Mouse (Mus musculus): Measurements from ENCODE around the gene Gm8251.
"Not testable (repeated sequence)": the region's sequence is repeated elsewhere in the genome, so short reads cannot be mapped to it uniquely, and the experiment has no call there.

Gm8251 gene

DNA sequence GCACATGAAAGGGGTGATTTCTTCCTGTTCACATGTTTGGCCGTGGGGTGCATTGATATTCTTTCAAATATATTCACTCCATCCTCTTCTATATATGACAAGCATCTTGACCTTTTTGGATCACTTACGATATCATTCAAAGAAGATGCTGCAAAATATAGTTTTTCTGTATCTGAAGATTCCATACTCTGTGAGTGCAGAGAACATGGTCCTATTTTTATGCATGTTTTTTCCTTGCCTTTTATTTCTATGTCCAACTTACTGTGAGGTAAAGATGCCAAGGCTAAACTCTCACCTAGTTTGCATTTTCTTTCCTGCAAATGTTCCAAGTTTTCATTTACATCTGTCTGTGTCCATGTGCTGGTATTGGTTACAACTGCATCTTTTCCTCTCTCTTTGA lies at the start of gene Gm8251:
Gene Gm8251 (minus strand): TSS at position 101 of the 400 bp plus-strand sequence.
- DNase-seq = no peak

DNA sequence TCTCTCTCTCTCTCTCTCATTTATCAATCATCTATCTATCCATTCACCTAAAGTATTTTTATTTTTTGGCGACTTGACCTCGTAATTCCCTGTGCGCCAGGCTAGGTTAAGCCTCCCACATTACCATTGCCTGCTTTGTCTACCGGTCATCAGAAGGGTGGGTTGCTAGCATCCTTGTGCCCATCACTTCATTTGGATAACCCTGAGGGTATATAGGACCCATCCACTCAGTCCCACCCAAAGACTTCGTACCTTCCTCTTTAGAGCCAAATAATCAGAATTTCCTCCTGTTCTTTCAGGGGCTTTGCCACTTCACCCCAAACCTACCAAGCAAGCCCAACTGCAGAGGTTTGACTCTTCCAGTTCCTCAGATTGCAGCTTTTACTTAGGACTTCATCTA lies 41.2 kb upstream of the Gm8251 start:
- DNase-seq = no peak

DNA sequence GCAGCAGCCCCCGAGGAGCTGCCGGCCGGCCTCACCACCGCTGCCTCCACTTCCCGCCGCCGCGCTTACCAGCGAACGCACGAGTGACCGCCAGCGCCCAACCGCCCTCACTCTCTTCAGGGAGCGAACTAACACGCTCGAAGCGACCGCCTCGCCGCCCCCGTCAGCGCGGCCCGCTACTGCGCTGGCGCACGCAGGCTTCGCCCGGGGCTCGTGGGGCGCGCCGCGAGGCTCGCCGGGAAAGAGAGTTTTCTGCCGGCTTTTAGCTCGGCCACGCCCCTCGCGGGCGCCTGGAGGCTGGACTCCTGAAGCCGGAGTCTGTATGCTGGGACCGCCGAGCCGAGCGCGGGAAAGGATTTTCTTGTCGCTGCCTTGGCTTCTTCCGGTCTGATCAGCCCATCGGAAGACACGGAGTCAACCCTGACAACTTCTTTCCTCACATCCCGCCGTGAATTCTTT lies 40.6 kb upstream of the Gm8251 start, which contains the start of gene Tex30:
Gene Tex30 (minus strand): TSS at position 183 of the 459 bp plus-strand sequence.
- peak; percentile 94 to 95 for DNase-seq

DNA sequence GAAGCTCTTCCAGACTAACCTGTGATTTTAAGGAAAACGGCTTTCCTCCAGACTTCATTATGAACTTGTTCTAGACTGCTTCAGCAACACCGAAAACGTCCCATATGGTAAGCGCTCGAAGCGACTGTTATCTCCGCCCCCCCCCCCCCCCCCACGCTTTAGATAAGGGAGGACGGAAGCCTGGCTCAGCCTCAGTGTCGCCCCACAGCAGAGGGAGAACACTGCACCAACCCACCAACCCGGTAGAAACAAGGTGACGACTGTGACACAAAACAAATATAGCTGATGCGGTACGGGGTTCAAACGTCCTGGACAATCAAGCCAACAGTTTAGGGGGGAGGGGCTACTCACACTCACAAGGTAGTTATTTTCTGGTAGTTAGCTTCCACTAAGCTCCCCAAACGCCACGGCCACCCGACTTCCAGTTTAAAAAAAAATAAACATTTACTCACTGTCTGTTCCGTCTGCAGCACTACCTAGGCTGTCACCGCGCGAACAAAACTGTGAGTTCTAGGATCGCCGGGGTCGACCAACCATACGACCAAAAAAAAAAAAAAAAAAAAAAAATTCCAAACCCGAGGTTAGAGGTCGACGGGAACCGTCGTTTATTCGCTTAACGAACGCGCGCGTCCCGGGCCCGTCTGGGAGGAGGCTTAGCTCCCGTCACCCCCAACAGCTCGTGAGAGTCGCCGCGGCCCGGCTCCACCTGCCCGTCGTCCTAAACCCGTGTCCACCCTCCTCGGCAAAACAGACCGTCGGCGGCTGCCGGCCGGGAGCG lies 39.9 kb upstream of the Gm8251 start:
- peak; percentile 11 to 24 for DNase-seq

DNA sequence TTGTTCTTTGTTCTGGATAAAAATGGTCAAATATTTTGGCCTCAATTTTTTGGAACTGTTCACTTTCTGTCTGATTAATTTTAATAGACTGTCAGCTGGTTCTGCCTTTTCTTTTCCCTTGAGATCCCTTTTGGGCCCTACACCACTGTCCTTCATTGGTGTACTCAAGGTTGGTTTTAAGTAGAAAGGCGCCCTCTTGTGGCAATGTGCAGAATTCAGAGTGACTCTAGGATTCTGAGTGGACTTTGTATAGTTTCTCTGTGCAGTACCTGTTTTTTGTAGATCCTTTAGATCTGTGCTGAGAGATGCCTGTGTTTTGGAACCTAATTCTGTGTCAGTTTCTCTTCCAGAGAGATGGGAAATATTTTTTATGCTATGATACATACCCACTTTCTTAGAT lies 2.9 kb upstream of the Gm8251 start:
- DNase-seq = peak; percentile 39 to 44

DNA sequence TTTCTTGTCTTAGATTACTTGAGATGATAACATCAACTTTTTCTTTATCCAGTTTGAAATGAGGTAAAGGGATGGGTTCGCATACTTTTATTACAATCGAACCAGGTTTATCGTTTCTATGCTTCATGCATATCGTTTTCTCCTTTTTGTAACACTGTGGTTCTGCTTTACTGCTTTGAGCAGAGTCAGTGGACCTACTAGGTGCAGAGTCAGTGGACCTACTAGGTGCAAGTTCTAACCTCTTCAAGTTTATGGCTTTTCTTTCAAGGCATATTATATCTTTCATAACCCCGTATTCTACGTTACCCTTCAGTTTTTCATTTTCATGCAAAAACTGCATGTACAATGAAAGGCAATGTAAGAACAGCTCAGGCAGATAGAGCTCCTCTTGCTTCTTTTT lies 1.7 kb upstream of the Gm8251 start:
- no peak for DNase-seq

DNA sequence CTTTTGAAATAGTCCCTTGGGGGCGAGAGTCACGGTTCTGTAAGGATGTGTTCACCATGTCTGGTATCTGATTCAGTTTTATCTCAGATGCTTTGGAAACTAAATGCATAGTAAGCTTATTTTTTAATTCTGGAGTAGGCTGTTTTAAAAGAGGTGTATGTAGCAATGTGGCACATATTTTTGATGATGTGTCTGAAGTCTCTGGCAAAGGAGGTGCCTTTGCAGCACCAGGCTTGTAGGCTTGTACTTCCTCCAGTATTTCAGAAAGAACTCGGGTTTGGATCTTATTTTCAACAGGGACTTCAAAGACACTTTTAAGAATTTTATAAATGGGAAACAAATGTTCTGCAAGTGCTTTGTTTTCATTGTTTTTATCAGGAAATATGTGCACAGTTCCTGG lies 3.9 kb downstream of the Gm8251 start:
- no peak for DNase-seq

DNA sequence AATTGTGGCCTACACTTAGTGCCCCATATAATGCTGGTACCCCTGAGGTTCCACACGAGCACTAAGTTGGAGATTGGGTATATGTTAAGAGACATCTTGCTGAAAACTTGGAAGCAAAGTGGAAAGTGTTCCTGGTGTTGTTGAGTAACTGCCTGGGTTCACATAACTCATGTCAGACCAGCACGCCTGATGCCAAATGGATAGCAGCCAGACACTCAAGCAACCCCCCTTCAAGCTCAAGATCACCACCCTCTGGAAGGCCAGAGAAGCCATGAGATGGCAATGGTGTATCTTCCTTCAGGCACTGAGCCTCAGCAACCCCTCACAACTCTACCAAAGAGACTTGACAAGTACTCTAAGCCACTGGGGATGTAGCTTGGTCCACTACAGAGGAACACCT lies 15.2 kb downstream of the Gm8251 start:
- no peak for DNase-seq

DNA sequence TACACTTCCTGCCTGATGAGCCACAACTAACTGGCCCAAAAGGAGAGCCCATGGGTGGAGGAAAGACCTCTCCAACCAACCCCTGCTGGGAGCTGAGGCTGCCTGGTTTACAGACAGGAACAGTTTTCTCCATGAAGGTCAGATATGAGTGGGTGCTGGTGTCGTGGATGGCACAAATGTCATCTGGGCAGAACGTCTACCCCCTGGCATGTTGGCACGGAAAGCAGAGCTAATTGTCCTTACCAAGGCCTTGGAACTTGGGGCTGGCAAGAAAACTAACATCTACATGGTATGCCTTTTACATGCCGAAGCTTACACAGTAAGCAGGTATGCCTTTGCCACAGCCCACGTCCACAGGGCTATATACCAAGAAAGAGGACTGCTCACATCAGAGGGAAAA lies 16.0 kb downstream of the Gm8251 start:
- not testable (repeated sequence) for DNase-seq

DNA sequence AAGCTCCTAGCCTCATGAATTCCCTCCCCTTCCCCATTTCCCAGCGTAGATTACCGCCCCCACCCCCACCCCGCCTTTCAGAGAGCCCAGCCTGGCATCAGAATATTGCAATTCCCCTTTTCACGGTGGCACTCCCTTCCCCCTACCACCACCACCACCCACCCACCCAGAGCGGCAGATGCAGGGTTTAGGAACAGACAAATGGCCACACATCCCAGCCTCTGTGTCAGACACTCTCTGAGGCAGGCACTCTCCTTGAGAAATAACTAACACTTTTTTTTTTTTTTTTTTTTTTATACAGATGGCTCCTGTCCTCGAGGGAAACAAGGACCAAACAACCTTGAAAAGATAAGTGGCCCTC lies 19.2 kb downstream of the Gm8251 start:
- no peak for DNase-seq

DNA sequence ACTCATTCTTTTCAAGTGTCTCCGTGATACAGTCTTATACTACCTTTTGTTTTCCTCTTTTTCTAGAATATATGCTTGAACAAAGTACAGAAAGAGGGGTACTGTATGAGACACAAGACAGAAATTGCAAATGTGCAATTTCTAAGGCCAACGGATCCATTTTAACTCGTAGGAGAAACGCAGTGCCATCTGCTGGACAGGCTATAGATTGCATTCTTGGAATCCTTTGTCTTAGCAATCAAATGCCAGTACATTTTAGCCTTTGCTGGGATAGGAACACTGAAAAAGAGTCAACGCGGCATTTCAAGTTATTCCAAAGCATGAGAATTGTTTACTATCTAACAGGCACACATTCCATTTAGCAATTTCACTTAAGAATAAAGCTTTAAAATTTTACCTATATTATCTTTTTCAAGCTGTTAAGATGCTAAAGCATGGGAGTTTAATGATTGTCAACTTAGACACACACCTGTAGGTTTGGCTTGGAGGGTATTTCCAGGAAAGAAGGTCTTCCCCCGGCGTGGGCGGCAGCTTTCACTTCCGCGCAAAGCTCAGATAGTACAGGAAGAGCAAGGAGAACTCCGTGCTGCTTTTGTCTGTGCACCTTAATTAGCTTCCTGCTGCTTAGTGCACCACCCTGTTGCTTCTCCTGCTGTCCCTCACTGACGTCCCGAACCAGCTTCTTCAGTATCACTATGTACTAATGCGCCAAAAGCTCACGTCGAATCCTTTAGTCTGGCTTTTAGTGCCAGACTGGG lies 19.8 kb downstream of the Gm8251 start:
- DNase-seq = peak; percentile 10 to 49

DNA sequence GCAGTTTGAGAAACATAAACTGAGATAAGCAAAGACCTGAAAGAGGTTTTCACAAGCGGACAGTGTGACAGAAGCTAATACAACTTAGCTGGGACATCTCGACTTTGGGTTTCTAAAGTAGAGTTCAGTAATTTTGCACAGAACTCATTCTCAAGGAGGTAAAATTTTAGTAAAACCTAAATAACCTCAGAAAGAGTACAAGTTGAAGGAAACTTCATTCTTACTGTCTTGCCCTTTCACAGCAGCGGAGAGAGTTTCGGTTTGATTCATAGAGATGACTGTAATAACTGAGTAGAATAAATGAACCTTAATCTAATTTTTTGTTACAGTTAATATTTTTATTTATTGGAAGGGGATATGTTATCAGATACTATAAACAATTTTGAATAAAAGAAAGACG lies 28.8 kb downstream of the Gm8251 start:
- no peak for DNase-seq

DNA sequence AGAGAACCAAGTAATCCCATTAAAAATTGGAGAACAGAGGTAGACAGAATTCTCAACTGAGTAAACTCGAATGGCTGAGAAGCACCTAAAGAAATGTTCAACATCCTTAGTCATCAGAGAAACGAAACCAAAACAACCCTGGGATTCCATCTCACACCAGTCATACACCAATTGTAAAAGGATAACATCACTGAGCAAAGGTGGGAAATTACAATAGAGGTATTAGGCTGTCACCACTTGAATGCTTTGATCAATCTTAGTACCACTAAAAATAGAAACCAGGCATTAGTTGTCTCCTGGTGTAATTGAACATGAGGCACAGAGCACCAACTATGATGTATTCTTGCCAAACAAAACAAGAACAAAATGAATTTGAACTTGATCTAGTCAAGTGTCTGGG lies 29.5 kb downstream of the Gm8251 start:
- no peak for DNase-seq

DNA sequence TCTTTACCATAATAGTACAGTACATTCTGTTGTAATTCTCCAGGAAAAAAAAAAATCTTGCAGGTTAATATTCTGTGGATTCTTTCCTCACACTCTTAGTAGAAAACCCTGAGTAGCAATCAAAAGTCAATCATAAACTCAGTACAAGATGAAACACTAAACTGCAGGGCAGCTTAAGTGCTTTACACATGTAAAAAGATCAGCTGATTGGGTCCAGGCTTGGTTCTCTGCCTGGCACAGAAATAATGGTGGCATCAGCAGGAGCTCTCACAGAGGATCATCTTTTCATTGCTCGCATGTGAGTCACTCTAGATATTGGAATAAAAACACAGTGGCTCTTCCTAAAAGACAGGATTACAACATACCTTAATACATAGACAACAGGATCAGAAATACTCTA lies 34.1 kb downstream of the Gm8251 start:
- DNase-seq = no peak

DNA sequence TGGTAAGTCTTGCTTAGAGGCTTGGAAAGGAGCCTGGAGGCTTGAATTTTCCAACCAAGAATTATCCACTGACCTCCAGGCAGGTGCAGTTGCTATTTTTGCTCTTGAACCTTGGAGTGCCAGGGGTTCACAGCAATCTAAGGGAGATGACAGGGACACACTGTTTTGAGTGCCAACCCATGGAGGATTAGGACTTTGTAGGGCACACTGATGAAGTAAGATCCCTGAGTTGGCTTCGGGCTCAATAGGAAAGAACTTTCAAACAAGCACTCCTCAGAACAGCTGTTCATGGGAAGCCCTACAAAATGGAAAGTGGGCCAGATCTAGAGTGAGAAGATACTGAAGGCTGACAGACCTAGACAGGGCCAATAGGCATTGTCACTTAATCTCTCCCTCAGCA lies 39.1 kb downstream of the Gm8251 start:
- no peak for DNase-seq

DNA sequence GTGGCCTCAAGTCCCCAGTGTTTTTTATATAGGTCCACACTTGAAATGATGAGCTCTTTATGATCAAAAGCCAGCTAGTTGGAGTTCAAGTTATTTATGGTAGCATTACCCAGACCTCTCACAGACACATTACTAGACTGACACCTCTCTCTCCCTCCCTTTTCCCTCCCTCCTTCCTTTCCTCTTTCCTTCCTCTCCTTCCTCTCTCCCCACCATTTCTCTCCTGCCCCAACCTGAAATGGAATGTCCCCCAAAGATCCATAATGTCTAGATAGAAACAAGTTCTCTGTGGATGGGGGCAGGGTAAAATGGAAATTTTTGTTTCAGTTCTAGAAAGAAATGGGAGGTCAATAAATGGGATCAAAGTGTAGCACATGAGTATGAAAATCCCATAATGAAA lies 41.8 kb downstream of the Gm8251 start, which contains the start of gene Mettl21c:
Gene Mettl21c (minus strand): TSS at position 101 of the 400 bp plus-strand sequence.
- DNase-seq = no peak

DNA sequence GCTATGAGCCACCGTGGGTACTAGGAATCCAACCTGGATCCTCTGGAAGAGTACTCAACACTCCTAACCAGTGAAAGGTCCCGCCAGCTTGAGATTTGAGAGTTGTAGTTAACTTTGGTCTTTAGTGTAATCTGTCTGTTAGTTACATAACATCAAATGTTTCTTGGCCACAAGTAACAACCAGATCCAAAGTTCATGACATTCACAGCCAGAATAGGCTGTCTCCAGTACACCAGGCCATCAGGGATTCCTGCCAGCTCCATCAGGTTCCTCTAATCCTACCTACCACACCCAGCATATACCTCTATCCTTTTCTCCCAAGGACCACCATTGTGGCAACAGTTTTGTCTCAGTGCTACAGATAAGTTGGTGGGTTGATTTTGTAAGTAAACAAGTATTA lies 46.2 kb downstream of the Gm8251 start:
- DNase-seq = no peak
